Mouse (Mus musculus) kidney, adult 2 months (tissue): ENCODE data around the gene Zhx3.

Experiments
- CTCF ChIP-seq: fragments of 200-500 bp; conservative IDR thresholded peaks from 2 replicates; pipeline ENCODE4 v1.5.1; 2011; ENCODE audit warnings: low read depth, mild to moderate bottlenecking, control low read depth, low read length, moderate library complexity, mixed read lengths; ENCODE audit not compliant: insufficient read depth, insufficient read length
- POLR2A ChIP-seq: fragments of 200-500 bp; IDR thresholded peaks from one replicate; pipeline ENCODE4 v1.6.1; 2011; ENCODE audit warnings: low read depth, low read length, control low read depth

GRCm38 (mm10) chr2:160780834-160781219, 92.0 kb downstream of the Zhx3 start:
- no peak for TF ChIP-seq POLR2A
- no peak for TF ChIP-seq CTCF
